Mouse (Mus musculus) spleen, postnatal 14 days (tissue): ENCODE results near the gene Jak2.

Source experiments
- DNase-seq, 2 experiments: peaks; one replicate each; pipeline ENCODE4 v3.0.0; 2021 to 2022; ENCODE audit warnings: low spot score in 2 of 2

Gene Jak2

DNA sequence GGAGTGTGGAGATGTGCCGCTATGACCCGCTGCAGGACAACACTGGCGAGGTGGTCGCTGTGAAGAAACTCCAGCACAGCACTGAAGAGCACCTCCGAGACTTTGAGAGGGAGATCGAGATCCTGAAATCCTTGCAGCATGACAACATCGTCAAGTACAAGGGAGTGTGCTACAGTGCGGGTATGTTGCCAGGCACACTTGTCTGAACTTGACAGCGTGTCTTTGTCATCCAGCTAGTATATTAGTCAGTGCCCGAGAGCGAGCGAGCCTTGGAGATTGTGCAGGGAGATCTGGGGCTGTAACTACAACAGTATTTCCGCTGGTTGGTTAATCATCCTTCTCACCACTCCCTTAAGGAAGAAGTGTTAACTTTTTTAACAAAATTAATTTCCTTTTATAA lies 49.3 kb downstream of the Jak2 start:
- DNase-seq = no peak

DNA sequence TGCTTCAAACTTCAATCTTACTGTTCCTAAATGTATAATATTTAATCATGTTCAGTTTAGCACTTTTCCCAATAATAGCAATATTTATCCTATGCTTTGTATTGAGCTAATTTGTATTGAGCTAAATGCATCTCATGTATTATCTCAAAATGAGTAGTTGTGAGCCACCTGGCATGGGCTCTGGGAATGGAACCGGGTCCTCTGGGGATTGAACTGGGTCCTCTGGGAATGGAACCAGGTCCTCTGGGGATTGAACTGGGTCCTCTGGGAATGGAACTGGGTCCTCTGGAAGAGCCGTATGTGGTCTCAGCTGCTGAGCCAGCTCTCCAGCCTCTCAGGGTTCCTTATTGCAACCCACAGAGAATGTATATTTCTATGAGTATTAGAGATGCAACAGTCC lies 50.5 kb downstream of the Jak2 start:
- DNase-seq = no peak

DNA sequence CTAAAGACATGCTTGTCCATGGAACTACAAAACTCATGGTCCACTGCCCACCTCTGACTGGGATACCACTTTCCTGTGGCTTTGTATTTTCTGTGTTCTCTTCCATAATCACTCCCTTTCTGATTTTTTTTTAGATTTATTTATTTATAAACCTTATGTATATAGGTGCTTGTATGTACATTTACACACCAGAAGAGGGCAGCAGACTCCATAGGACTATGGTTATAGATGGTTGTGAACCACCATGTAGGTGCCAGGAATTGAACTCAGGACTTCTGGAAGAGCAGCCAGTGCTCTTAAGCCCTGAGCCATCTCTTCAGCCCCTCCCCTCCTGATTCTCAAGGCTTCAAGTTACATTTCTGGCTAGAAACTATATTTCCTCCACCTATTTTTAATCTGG lies 57.2 kb downstream of the Jak2 start:
- no peak for DNase-seq

DNA sequence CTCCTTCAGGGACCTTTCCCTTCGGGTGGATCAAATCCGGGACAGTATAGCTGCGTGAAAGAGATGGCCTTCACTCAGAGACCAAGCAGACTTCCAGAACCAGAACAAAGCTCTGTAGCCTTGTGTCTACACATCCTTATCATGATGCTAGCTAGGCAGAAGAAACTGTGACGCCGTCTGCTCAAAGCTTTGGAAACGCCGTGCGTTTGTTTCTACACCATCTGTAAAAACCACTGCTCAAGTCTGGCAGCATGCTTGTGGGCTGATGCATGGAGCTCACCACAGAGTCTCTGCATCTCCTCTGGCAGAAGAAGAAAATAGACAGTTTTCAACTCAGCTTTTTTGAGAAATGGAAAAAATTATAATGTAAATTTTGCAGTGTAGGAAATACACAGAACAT lies 60.2 kb downstream of the Jak2 start:
- no peak for DNase-seq

DNA sequence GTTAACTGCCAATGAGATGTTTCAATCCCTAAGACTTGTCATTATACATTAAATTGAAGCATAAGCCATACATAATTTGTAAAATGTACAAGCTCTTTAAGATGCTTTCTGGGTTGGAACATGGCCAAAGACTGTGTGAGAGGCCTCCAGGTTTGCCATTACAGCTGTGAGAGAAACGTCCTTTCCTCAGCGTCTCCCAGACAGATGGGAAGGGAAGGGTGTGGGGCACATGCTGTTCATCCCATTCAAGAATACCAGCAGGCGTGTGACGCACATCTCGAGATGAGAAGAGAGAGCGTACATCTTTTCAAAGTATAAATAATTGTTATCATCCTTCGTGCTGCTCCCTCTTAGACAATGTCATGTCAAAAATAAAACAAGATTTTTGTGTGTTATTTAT lies 61.0 kb downstream of the Jak2 start:
- DNase-seq = no peak

DNA sequence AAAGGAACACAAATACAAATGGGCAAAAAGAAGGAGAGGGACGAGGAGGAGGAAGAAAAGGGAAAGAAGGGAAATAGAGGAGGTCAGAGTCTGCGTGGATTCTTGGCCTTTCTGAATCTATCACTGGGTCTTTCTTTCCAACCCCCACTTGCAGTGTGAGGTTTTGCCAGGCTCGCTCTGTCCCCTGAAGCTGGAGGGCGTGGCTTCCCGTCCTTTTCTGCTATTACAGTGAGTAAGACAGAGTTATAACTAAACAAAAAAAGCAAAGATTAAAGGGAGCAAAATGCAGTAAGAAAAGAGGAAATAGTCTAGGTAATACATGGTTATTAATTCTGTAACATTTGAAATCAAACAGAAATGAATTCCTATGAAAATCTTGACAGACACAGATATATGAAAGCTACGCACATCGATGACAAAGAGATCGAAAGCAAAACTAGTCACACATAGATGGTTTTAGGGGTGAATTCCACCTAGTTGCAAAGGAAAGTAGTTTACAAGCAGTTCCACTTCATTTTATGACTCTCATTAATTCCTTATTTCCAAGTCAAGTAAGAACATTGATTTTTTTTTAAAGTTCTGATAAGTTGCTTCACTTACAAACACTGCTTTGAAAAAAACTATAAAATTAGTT lies 71.9 kb downstream of the Jak2 start:
- DNase-seq = no peak

DNA sequence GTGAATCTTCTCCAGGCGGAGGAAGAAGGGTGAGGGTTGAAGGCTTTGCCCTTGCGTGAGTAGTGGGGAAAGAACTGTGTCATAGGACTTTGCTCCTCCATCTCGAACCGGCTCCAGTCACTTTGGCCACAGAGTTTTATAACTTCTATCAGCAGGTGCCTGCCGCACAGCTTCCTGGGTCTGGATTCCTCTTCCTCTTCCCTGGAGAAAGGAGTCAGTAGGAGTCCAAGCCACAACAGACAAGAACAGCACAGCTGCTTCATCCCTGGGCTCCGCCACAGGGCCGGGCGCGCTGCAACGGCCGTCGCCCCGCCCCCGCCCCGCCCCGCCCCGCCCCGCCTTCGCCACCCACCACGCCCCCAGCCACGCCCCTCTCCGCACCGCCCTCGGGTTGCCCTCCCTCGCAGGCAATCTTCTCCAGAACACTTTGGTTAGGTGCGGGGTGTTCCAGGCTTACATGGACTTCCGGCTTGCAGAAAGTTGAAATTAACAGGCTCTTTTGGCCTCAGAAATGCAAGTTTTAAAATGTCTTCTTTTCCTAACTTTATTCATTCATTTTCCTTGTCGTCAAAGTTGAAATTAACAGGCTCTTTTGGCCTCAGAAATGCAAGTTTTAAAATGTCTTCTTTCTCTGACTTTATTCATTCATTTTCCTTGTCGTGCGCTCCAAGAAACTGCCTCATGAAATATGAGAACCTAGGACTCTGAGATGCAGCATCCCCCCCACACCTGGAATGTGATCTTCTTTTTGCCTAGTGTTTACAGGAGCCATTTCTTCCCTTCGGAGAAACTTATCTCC lies 73.6 kb downstream of the Jak2 start, which contains the start of gene Insl6:
Insl6 (minus strand) TSS at position 304 of the 799 bp plus-strand sequence.
- DNase-seq = peak; percentile 55 to 71

DNA sequence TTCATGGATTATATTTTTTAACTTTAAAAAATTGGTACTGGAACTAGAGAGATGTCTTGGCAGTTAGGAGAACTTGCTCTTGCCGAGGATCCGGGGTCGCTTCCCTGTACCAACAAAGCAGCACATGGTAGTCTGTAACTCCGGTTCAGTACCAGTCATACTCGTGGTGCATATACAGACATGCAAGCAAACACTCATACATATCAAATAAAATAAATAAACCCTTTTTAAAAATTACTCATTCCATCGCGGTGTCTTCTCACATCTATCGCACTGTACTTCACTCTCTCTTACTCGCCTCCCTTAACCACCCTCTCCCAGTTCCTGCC lies 74.2 kb downstream of the Jak2 start:
- DNase-seq = no peak

DNA sequence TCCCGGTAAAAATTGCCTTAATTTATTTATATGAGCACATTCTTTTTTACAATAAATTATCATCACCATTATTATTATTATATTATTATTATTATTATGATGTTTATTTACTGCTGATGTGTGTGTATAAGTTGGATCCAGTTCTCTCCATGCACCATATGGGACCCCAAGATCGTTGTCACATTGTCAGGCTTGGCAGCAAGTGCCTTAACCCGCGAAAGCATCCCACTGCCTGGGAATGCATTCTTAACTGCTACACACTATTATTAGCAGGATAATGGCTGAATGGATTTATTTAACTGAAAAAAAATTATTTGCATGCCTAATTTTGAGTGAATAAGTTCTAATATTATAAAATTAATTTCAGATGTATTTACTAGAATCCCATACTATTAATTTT lies 74.8 kb downstream of the Jak2 start:
- no peak for DNase-seq

DNA sequence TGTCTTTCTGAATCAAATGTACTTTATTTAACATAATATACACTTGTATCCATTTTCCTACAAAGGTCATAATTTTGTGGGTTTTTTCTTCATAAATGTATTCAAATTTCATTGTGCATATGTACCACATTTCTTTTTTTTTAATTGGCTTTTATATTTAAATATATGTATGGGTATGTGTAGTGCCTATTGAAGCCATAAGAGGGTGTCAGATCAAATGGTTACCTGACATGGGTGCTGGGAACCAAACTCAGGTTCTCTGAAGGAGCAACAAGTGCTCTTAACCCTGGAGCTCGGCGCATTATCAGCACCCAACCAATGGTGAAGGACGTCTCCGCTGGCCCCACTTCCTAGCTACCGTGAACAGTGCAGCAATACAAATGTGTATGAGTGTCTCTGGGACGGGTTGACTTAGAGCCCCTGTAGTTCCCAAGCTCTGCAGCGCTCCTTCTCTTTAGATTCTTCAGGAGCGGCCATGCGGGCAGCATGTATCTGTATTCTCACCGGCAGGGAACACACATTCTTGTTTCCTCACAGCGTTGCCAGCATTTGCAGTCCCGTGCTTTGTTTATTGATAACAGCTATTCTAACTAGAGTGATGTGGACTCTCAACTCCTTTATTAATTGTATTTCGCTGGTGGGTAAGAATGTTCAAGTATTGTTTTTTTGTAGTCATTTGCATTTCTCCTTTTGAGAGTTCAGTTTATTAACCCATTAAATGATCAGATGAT lies 75.4 kb downstream of the Jak2 start:
- no peak for DNase-seq

DNA sequence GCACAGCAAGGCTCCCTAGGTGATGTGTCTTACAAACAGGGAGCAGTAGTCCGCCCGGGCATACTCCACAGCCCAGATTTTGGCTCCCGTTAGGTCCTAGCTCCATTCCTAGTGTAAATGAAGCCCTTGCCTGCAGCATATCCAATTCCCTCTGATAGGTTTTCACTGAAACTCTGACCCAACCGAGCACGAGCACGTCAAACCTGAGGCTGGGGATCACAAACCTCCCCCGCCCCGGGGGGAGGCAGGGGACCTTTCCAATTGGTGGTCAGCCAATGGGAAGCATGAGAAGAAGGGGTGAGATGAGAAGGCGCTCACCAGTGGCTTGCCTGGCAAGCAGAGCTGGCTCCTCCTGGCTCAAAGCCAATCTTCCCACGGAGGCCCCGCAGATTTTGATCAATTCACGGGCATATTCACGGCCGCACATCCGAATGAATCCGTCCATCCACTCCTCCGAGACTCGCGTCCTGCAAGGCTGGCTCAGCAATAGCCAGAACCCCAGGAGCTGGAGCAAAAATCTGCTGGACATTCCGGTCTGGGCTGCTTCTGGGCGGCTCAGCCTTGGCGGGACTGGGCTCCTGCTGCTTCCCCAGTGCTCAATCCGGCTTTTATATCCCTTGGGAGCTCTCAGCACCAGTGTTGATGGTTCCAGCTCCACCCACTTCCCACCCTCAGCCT lies 82.6 kb downstream of the Jak2 start, which contains the start of gene Rln1:
Rln1 (minus strand) TSS at position 603 of the 678 bp plus-strand sequence.
- no peak for DNase-seq

DNA sequence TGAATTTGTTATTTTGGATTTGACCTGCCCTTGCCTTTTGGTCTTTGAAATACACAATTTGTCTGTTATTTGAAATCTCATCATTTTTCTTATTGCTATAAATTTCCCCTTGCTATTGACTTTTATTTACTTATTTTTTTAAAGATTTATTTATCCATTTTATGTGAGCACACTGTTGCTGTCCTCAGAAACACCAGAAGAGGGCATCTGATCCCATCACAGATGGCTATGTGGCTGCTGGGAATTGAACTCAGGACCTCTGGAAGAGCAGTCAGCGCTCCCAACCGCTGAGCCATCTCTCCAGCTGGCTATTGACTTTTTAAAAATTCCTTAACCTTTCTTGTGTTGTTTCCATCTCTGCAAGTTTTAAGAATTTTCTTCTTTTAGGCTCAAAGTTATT lies 85.0 kb downstream of the Jak2 start:
- no peak for DNase-seq

DNA sequence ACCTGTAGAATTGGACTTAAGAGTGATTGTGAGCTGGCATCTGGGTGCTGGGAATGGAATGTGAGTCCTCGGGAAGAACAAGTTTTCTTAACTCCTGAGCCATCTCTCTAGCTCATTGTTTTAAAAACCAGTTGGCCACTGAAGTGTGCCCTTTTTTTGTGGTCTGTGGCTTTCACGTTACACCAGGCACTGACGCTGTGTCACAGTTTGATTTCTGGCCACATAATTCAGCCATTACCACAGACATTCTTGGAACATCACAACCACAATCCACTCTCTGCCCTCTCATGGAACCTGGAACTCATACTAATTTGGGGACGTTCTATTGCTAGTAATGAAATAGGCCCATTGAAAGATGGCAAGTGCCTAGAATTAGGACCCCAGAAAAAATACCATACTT lies 89.4 kb downstream of the Jak2 start:
- DNase-seq = no peak

DNA sequence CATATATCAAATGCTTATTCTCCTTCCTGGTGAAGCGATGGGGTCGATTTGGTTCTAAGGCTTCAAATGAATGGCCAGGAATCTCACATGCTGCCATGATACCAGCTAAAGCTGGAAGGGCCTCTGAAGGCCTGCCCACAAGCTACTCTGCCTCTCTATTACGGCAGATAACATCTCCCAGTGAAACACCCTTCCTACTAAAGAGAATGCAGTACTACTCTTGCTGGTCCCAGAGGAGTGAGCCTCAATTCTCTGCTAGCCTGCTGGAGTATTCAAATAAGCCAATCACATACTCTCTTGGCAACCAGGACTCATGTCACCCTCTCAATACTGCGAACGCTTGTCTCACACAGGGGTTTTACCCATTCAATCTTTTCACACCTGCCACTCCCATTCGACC lies 90.7 kb downstream of the Jak2 start:
- DNase-seq = no peak

DNA sequence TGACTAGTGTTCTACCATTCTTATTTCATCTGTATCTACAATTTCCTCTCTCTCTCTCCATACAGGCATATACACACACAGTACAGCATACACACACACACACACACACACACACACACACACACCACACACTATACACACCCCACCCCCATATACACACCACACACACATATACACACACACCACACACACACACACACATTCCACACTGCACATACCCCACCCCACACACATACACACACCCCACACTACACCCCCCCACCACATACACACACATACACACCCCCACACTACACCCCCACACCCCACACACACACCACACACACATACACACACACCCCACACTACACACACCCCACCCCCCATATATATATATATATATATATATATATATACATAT lies 93.2 kb downstream of the Jak2 start:
- no peak for DNase-seq

DNA sequence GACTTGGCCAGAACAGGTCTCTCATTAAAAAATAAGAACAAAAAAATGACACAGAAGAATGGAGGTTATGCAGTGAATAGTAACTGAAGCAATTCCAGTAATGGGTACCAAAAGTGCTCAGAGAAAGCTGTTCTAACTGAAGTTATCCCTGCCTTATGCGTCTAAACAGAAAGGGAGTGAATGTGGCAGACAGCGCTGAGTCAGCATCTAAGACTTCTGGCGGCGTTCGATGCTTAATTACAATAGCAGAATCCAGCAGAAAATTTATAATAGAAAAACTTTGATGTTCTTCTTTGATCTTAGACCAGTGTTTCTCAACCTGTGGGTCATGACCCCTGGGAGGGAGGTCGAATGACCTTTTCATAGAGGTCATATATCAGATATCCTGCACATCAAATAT lies 94.0 kb downstream of the Jak2 start:
- no peak for DNase-seq

DNA sequence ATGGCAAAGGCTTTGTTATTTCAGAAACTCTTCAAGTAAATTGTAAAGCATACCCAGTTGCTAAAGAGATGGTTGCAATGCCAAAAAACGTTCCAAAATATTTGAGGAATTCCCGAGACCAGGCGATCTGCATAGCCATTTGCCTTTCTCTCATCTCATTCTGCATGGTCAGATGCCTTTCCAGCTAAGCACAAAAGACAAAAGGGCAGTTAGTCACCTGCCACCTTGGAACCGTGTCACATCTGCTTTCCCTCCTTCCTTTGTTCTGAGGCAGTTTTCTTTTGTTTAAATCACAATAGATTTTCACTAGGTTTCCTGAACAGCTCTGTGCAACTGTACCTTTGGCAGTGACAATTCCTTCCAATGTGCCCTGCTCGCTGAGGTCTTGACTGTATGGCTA lies 99.4 kb downstream of the Jak2 start:
- DNase-seq = no peak

DNA sequence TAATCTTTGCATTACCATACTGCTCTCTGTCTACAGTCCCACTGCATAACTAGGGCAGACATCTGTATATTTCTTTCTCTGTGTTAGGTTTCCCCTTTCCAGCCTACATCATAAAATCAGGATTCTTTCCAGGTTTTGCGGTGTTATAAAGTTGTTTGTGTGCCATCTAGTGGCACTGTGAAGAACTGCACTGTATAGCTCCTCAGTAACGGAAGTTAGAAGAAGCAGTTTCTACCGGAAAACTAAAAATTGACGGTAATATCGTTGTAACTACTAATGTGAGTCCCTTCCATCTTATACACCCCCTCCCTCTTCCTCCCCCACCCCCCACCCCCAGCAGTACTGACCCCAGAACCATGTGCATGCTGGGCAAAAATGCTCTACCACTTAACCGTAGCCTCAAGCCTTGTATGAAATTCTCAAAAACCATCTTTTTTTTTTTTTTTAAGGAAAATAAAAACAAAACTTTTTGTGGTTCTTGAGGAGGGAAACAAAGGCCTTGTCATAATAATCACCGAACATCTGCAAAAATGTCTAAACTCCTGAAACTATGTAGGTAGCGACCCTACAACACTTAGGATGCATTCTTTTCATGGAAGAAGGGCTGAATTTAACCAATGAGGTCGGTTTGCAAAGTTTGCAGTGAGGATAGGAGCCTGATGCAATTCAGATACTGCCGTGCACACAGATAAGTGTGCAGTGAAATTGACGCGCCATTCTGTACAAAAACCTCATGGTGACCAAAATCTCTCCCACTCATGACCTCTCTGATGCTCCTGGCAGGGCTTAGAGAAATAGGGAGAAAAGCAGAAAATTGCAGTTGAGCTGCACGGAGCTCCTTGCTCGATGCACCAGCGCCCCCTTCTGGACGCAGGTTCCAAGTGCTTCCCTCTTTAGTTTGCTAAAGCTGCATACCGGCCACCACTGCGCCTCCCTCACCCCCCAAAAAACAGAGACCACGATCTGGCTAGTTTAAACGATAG lies 103.6 kb downstream of the Jak2 start:
- peak; percentile 82 to 93 for DNase-seq

DNA sequence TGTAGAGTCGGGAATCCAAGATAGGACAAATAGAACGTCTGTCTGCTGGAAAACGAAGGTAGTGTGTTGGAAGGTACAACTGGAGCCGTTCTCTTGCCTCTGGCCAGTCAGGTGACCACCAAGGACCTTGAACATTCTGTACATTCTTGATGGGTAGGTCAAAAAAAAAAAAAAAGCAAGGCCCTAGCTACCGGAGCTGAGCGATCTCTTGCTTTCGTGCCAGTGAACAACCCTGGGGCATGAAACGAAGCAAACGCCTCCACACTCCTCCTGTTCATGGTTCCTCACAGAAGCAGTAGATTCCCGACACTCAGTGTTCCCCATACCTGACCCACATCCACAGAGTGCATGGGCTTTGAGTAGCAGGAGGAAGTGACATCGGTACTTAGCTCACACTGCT lies 104.7 kb downstream of the Jak2 start:
- DNase-seq = no peak

DNA sequence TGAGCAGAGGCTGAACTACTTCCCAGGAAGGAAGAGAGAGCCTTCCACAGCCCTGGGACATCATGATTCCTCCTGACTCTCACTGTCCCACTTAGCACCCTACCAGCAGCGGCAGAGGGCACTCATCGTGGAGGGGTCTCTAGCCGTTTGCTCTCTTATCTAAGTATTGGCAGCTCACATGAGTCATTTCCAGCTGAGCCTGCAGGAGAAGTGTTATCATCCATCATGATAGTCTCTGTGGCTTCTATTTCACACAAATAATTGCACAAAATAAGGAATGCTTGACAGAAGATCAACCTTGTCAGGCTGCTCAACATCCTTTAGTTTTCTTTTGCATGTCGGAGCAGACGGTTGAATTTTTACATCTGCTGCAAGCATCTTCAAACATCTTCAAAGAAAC lies 108.6 kb downstream of the Jak2 start:
- no peak for DNase-seq

DNA sequence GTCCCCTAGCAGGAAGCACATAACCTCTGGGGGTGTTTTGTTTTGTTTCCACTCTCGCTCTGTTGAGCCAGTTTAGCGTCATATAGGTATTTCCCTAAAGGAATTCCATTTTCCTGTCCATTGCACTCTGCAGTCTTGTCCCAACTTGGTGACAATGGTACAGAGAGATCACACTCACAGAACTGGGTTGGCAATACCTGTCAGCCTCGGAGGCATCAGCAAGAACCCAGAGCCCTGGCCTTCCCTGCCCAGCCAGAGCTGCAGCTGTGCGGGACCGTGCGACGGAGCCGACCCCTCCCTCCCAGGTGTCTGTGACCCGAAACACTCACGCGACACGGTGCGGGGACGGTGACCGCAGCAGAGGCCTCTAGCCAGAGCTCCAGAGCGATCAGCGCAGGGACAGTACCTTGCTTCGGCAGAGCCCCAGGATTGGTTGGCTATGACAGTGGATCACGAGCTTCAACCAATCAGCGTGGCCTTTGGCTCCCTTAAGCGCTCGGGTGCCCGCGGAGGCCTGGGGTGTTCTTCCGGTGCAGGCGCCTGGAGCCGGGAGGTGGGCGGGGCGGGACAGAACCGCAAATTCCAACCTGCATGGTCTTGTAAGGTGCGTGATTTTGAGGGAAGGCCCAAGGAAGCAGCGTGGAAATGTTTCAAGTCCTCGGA lies 110.0 kb downstream of the Jak2 start:
- peak; percentile 73 to 78 for DNase-seq
